Mouse (Mus musculus) bone marrow, adult 2 months (tissue): ENCODE data around the gene Mrvi1. TPM values are rescaled to one million over a fixed set of nuclear protein-coding genes. Genes with fewer than 3 reads are reported as not detected.
A peak's percentile ranks its signal among the peaks of the same experiment; 100 is the strongest.

ENCODE experiments used
- H3K27ac ChIP-seq: fragments of 200-500 bp; 2 replicates; pipeline ENCODE4 v1.5.1; 2012; ENCODE audit warnings: low read depth, mild to moderate bottlenecking, control low read depth, inconsistent platforms, low read length; ENCODE audit not compliant: control insufficient read depth, poor library complexity, insufficient read depth
- H3K4me1 ChIP-seq: fragments of 200-500 bp; 2 replicates; pipeline ENCODE4 v1.6.1; 2011; ENCODE audit warnings: low read length; ENCODE audit not compliant: control insufficient read depth, insufficient read depth
- H3K4me3 ChIP-seq: fragments of 200-500 bp; replicated peaks from 2 replicates; pipeline ENCODE3; 2011; ENCODE audit warnings: mild to moderate bottlenecking, low read depth, low read length, control low read depth; ENCODE audit not compliant: control insufficient read depth
- CTCF ChIP-seq: fragments of 200-500 bp; IDR thresholded peaks from 2 replicates; pipeline ENCODE4 v1.5.1; 2011; ENCODE audit warnings: low read length, control low read depth; ENCODE audit not compliant: control insufficient read depth, insufficient read depth
- POLR2A ChIP-seq: fragments of 200-500 bp; IDR thresholded peaks from 2 replicates; pipeline ENCODE4 v1.6.1; 2011; ENCODE audit warnings: low read depth, mild to moderate bottlenecking, control low read depth, low read length, borderline replicate concordance; ENCODE audit not compliant: control insufficient read depth
- WGBS: fragments of 180-500 bp; shearing (Covaris S2); methylation state at CpG from one replicate; pipeline ENCODE4 v1.1.7; 2018; 5-methylcytosine and 5-hydroxymethylcytosine counted together
- polyA plus RNA-seq: library from polyadenylated mRNA; stranded (reverse); fragments of >200 nt; gene quantifications from 2 replicates; pipeline ENCODE4 v1.2.4, GENCODE M21; 2011; ENCODE audit warnings: low replicate concordance; ENCODE audit not compliant: missing spikeins, insufficient read depth, insufficient read length

Mrvi1 gene
- polyA plus RNA-seq, 1 experiment, result 59.3 TPM

- H3K4me3 ChIP-seq, result no peak overlapping the region
- no peak overlapping the region for H3K27ac ChIP-seq
- TF ChIP-seq POLR2A (no peak), CTCF (no peak)
- H3K4me1 ChIP-seq, result peaks cover 1% of the 10 kb centered on the region; the same call in 1 of the 2 replicates
- 8% methylated on average over 3 of the region's 3 CpGs for WGBS
Observed at GRCm38 (mm10) chr7:110834522-110834921, 147.7 kb downstream of the Mrvi1 start.

DNA sequence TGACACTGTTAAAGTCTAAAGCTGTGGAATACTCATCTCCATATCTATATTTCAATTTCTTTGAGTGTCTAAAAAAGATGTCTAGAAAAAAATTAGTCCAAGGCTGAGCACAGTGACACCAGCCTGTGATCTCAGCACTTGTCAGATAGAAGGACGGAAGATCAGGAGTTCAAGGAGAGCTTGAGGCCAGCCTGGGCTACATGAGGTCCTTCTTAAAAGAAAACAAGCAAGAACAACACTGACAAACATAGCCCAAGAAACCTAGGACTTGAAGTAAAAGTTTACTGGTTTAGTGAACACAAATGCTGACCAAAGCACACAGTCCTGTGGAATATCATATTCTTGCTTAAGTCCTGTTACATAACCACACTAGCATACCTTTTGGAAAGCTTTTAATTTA is 148.2 kb downstream of the Mrvi1 start:
- Histone ChIP-seq H3K27ac (no peak overlapping the region), H3K4me1 (peaks cover 1% of the 10 kb centered on the region; the same call in 1 of the 2 replicates), H3K4me3 (no peak overlapping the region)
- TF ChIP-seq POLR2A (no peak), CTCF (no peak)
- WGBS, result 84% methylated on average over 1 of the region's 1 CpGs

DNA sequence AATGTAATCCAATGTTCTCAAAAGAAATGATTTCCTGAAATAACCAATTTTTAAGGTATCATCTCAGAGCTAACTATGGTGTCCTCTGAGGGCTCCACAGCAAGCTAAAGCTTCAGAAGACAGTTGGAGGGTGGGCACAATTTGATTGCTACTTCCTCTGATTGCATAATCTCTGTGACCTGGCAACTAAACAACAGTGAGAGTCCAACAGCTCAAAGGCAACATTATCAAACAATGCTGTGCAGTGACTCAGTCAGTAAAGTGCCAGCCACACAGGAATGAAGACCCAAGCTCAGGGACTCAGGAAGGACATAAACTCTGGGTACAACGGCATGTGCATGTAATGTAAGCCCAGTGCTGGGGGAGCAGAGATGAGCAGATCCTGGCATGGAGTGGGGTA is 149.2 kb downstream of the Mrvi1 start:
- Histone ChIP-seq H3K27ac (no peak overlapping the region), H3K4me3 (no peak overlapping the region), H3K4me1 (peaks cover 1% of the 10 kb centered on the region; the same call in 1 of the 2 replicates)
- no peak for TF ChIP-seq CTCF
- WGBS, result 9% methylated on average over 1 of the region's 1 CpGs

GRCm38 (mm10) chr7:110823995-110824953 is 158.0 kb downstream of the Mrvi1 start:
- H3K4me3 ChIP-seq, result no peak overlapping the region
- no peak for TF ChIP-seq POLR2A
- TF ChIP-seq CTCF, result no peak
- H3K27ac ChIP-seq, result peak overlapping the region; percentile 76
- 21% methylated on average over 8 of the region's 8 CpGs for WGBS
- H3K4me1 ChIP-seq, result peaks cover 7% of the 10 kb centered on the region

DNA sequence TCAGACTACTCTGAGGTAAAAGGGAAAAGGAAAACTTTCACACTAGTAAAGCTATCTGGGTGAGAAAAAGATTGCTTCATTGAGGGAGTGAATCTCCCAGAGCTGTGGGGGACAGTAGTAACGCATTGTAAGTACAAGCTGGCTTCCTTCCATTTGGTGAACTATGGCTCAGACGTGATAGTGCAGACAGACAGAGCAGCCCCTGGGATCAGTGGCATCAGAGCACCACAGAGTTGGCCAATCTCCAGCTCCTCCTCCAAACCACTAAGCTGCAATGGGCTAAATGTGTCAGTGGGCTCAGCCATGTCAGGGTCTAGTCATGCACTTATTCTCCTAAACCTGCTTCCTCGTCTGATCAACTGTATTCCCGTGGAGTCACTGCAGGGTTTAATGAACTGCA is 158.7 kb downstream of the Mrvi1 start:
- Histone ChIP-seq H3K4me3 (no peak overlapping the region), H3K27ac (peak overlapping the region; percentile 76; the same call in 1 of the 2 replicates), H3K4me1 (peaks cover 7% of the 10 kb centered on the region)
- 12% methylated on average over 4 of the region's 4 CpGs for WGBS
- no peak for TF ChIP-seq POLR2A
- TF ChIP-seq CTCF, result no peak

DNA sequence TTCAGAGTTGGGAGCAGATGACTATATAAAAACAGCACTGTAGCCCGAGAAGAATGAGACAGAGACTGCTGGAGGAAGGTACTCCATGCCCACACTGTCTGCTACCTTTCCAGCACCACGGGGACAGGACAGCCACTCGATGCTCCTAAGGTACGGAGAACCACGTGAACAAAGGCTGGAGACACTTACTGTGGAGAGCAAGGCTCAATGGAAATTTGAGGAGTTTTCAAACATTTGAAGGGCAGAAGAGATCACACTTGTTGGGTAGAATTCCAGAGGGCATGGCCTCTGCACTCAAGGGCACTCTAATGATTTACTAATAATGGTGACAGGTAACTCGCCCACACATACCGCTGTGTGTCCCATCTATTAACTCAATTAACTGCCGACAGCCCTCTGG is 159.2 kb downstream of the Mrvi1 start:
- Histone ChIP-seq H3K4me3 (no peak overlapping the region), H3K4me1 (peaks cover 7% of the 10 kb centered on the region), H3K27ac (peak overlapping the region; percentile 76; the same call in 1 of the 2 replicates)
- TF ChIP-seq POLR2A (no peak), CTCF (no peak)
- 75% methylated on average over 8 of the region's 8 CpGs for WGBS

- 85% methylated on average over 4 of the region's 4 CpGs for WGBS
- Histone ChIP-seq H3K4me3 (no peak overlapping the region), H3K4me1 (peaks cover 7% of the 10 kb centered on the region), H3K27ac (no peak overlapping the region)
- TF ChIP-seq POLR2A (no peak), CTCF (no peak)
Observed at GRCm38 (mm10) chr7:110822055-110822454, 160.2 kb downstream of the Mrvi1 start.

DNA sequence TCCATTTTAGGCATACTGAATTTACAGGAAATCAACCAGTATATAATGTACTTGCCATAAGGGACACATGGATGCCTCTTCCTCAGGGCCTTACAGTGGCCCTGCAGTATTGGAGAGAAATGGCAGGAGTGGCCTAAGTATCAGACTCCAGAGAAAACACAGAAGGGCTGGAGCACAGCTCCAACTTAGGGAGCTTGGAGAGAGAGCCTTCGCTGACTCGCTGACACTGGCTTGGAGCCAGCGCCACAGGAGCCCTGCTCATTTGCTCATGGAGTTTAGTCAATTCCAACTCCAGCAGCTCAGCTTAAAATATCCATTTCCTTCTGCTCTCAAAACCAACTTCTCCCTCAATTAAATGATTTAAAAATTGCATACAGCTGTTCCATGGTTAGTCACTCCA is 160.6 kb downstream of the Mrvi1 start:
- WGBS, result 75% methylated on average over 3 of the region's 3 CpGs
- Histone ChIP-seq H3K27ac (no peak overlapping the region), H3K4me3 (no peak overlapping the region), H3K4me1 (peaks cover 7% of the 10 kb centered on the region)
- TF ChIP-seq POLR2A, result no peak
- no peak for TF ChIP-seq CTCF

DNA sequence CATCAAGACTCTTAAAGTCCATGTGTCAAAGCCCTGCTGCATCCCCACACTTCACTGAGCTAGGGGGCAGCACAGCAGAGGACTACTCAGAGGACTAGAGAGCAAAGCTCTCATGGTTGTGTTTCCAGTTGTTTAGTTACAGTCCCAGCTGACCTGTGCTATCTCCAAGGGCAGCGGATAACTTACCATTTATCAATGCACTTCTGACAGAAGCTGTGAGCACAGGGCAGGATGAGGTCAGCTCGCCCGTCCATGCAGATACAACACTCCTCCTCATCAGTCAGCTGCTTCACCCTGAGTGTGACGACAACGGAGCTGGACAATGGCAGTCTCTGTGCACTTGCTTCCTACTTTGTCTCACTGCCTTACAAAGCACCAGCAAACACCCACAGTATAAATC is 161.2 kb downstream of the Mrvi1 start:
- no peak overlapping the region for H3K4me3 ChIP-seq
- no peak overlapping the region for H3K27ac ChIP-seq
- TF ChIP-seq POLR2A (no peak), CTCF (no peak)
- WGBS, result 68% methylated on average over 5 of the region's 5 CpGs
- H3K4me1 ChIP-seq, result peaks cover 7% of the 10 kb centered on the region
